Mouse (Mus musculus) intestine, embryonic 14.5 days (tissue): ENCODE data around the gene Lamb1. TPM values are rescaled to one million over a fixed set of nuclear protein-coding genes. Genes with fewer than 3 reads are reported as not detected.
A peak's percentile ranks its signal among the peaks of the same experiment; 100 is the strongest.

Source experiments
- ATAC-seq: fragments of 200-750 bp; cut with Nextera tagmentation; replicated peaks from 2 replicates; pipeline ENCODE4 v1.8.0; 2017; ENCODE audit warnings: low read depth, moderate number of reproducible peaks, moderate TSS enrichment, moderate library complexity; ENCODE audit not compliant: low FRiP score, low TSS enrichment
- DNase-seq: peaks from one replicate; pipeline ENCODE4 v3.0.0-alpha.2; 2018; ENCODE audit warnings: low spot score
- H3K27ac ChIP-seq: fragments of 300-500 bp; sonication (generic); 2 replicates; pipeline ENCODE4 v1.5.1; 2014; ENCODE audit warnings: low read depth, mild to moderate bottlenecking, control low read depth
- H3K27me3 ChIP-seq: fragments of 300-500 bp; sonication (generic); replicated peaks from 2 replicates; pipeline ENCODE4 v1.6.1; 2014; ENCODE audit warnings: low read length, control low read depth; ENCODE audit not compliant: control insufficient read depth, insufficient read depth
- H3K36me3 ChIP-seq: fragments of 300-500 bp; sonication (generic); 2 replicates; pipeline ENCODE4 v1.6.1; 2014; ENCODE audit warnings: low read length, control low read depth; ENCODE audit not compliant: control insufficient read depth, insufficient read depth
- H3K4me1 ChIP-seq: fragments of 300-500 bp; sonication (generic); replicated peaks from 2 replicates; pipeline ENCODE4 v1.6.1; 2014; ENCODE audit warnings: low read length, control low read depth, mixed read lengths; ENCODE audit not compliant: control insufficient read depth, insufficient read depth
- H3K4me2 ChIP-seq: fragments of 300-500 bp; sonication (generic); 2 replicates; pipeline ENCODE4 v1.6.1; 2014; ENCODE audit warnings: low read length
- H3K4me3 ChIP-seq: fragments of 300-500 bp; sonication (generic); 2 replicates; pipeline ENCODE4 v1.5.1; 2014; ENCODE audit warnings: low read depth, low read length, control low read depth, mixed read lengths
- H3K9ac ChIP-seq: fragments of 300-500 bp; sonication (generic); 2 replicates; pipeline ENCODE4 v1.6.1; 2014; ENCODE audit warnings: mild to moderate bottlenecking, low read length
- H3K9me3 ChIP-seq: fragments of 300-500 bp; sonication (generic); 2 replicates; pipeline ENCODE4 v1.6.1; 2016; ENCODE audit warnings: low read length, control low read depth; ENCODE audit not compliant: control insufficient read depth
- WGBS: fragments of 180-500 bp; shearing (Covaris S2); extraction: QIAGEN DNeasy Blood & Tissue Kit; methylation state at CpG from one replicate; pipeline ENCODE4 v1.1.7; 2014; 5-methylcytosine and 5-hydroxymethylcytosine counted together
- polyA plus RNA-seq: library from polyadenylated mRNA; unstranded; fragments of >200 nt; fragmentation: Nextera tagmentation; extraction: Ambion mirVana; gene quantifications from 2 replicates; pipeline ENCODE4 v1.2.1, GENCODE M21; 2014

Gene Lamb1
- polyA plus RNA-seq, 1 experiment from 2014 or later, result 96.3 TPM

DNA sequence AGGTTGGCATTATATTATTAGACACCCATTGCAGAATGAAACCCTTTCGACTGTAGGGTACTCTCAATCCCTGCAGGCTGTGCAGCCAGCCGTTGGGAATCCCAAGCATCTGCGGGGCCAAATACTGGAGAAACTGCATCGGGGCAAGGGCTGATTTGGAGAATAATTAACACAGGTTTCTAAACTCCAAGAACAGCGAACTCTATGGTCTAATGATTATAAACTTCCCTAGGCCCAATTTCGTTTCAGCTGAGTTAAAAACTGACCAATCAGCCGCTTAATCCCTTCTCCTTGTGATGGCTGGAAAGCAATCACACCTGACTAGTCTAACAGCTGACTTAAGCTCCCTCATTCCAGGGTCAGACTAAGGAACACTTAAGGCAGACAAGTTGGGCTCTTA is 1.1 kb upstream of the Lamb1 start:
- 36% methylated on average over 7 of the region's 7 CpGs for WGBS

DNA sequence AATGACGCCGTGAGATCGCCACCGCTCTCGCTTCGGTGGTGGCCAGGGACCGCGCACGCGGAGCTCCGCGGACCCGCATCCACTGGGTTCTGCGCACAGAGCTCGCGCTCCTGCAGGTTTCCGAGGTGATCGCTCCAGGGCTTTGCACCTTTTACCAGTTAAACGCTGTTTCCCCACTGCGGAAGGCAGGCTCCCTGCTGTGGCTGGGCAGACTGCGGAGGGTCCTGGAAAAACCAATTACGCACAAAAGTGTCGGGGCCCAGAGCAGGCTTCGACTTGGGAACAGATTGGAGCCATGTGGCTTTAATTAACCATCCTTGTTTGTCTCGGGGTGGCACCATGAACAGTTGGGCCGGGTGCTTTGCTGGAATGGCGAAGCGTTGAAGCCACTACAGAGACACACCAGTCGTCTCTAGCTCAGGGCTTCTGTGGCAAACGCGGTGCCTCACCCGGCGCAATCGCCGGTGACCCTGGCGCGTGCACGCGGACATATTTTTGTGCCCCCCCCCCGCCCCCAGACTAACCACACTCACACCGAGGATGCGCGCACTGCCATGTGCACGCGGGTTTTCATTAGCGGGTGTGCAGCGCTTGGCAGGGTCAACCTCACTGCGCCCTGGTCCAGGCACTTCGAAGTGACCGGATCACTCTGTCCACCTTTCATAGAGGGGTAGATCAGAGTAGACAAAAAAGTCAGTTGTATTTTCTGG is 843 bp downstream of the Lamb1 start:
- peaks cover 55% of the 10 kb centered on the region for H3K4me1 ChIP-seq
- H3K9ac ChIP-seq, result peak overlapping the region; percentile 72
- under 1% methylated on average over 50 of the region's 50 CpGs for WGBS
- DNase-seq (peak; percentile 76), ATAC-seq (peak; percentile 24)
- peak overlapping the region; percentile 84 for H3K4me3 ChIP-seq
- peak overlapping the region; percentile 59 for H3K4me2 ChIP-seq
- no peaks in the 10 kb centered on the region for H3K9me3 ChIP-seq
- H3K36me3 ChIP-seq, result peaks cover 34% of the 10 kb centered on the region
- H3K27ac ChIP-seq, result peak overlapping the region; percentile 89
- H3K27me3 ChIP-seq, result no peaks in the 10 kb centered on the region

More for the DNA sequence above, 1.1 kb upstream of the Lamb1 start:
- H3K4me1 ChIP-seq, result peaks cover 37% of the 10 kb centered on the region
- ATAC-seq (no peak), DNase-seq (no peak)
- peaks cover 15% of the 10 kb centered on the region for H3K36me3 ChIP-seq
- no peak overlapping the region for H3K4me3 ChIP-seq
- no peaks in the 10 kb centered on the region for H3K27me3 ChIP-seq
- H3K27ac ChIP-seq, result no peak overlapping the region
- H3K9ac ChIP-seq, result no peak overlapping the region
- H3K4me2 ChIP-seq, result peak overlapping the region; percentile 59
- no peaks in the 10 kb centered on the region for H3K9me3 ChIP-seq

DNA sequence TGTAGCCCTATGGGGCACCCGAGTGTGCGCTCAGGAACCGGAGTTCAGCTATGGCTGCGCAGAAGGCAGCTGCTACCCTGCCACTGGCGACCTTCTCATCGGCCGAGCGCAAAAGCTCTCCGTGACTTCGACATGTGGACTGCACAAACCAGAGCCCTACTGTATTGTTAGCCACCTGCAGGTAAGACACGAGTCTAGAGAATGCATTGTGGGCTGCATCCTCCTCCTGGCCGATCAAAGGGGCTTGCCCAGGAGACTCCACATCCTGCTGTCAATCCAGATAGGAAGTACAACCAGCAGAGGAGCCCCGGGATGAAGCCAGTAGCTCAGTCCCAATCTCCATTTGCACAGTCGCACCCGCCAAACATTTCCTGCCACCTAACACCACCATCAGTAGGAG is 1.7 kb downstream of the Lamb1 start:
- peaks cover 61% of the 10 kb centered on the region for H3K4me1 ChIP-seq
- ATAC-seq, result no peak
- H3K27me3 ChIP-seq, result no peaks in the 10 kb centered on the region

GRCm38 (mm10) chr12:31267363-31267762 is 2.3 kb downstream of the Lamb1 start:
- Histone ChIP-seq H3K4me1 (peaks cover 65% of the 10 kb centered on the region), H3K4me3 (peak overlapping the region; percentile 84), H3K36me3 (peaks cover 44% of the 10 kb centered on the region), H3K27me3 (no peaks in the 10 kb centered on the region), H3K9ac (peak overlapping the region; percentile 72), H3K27ac (peak overlapping the region; percentile 36; the same call in 1 of the 2 replicates), H3K4me2 (peak overlapping the region; percentile 59), H3K9me3 (no peaks in the 10 kb centered on the region)
- 25% methylated on average over 4 of the region's 4 CpGs for WGBS
- DNase-seq, result no peak
- ATAC-seq, result no peak

More for the DNA sequence above, 1.7 kb downstream of the Lamb1 start:
- H3K9ac ChIP-seq, result peak overlapping the region; percentile 72
- peak; percentile 73 for DNase-seq
- H3K36me3 ChIP-seq, result peaks cover 37% of the 10 kb centered on the region
- WGBS, result 5% methylated on average over 15 of the region's 15 CpGs
- H3K4me3 ChIP-seq, result peak overlapping the region; percentile 84
- H3K27ac ChIP-seq, result peak overlapping the region; percentile 89
- no peaks in the 10 kb centered on the region for H3K9me3 ChIP-seq
- H3K4me2 ChIP-seq, result peak overlapping the region; percentile 59

DNA sequence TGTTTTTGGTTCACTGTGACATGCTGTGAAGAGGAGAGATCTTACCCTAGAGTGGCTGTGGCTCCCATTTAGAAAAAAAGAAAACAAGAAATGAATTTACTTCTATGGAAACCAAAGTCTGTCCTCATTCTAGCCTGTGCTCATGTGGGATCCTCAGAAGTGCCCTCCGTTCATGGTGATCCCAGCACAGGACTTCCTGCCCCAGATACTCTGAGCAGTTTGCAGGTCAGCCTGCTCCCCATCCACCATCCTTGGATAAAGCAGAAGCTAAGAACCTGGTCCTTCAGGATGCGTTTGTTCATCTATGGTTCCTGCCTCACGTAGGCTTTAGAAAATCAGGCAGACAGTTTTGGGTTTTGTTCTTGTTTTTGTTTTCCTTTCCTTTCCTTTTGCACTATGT is 3.3 kb downstream of the Lamb1 start:
- no peaks in the 10 kb centered on the region for H3K9me3 ChIP-seq
- peak overlapping the region; percentile 6 for H3K9ac ChIP-seq
- peak overlapping the region; percentile 40; the same call in 1 of the 2 replicates for H3K27ac ChIP-seq
- no peaks in the 10 kb centered on the region for H3K27me3 ChIP-seq
- WGBS, result 68% methylated on average over 3 of the region's 3 CpGs
- H3K4me1 ChIP-seq, result peaks cover 59% of the 10 kb centered on the region
- no peak for DNase-seq
- H3K4me2 ChIP-seq, result peak overlapping the region; percentile 59
- H3K4me3 ChIP-seq, result peak overlapping the region; percentile 84
- H3K36me3 ChIP-seq, result peaks cover 54% of the 10 kb centered on the region
- ATAC-seq, result no peak

DNA sequence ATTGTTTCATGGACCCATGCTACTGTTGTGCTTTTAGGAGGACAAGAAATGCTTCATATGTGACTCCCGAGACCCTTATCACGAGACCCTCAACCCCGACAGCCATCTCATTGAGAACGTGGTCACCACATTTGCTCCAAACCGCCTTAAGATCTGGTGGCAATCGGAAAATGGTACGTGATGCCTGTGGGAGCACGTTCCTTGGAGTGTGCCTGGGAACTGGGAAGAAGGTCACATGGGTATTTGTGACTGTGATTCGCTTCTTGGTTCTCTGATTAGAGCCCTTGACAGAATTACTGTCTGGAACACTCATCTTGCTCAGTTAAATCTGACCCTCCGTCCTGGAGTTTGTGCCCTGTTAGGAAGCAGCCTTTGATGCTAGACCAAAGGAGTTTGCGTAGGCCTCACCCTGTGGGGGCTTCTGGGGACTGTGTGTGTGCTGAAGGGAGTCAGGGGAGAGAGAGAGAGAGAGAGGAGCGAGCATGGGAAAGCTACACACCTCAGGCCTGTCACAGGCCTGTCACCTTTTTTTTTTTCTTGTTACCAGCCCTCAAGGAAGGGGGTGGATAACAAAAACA is 4.1 kb downstream of the Lamb1 start:
- 0 out of 2 replicates have a peak overlapping the region, but pooled peaks have one; percentile 84 for H3K4me3 ChIP-seq

GRCm38 (mm10) chr12:31270361-31270760 is 5.3 kb downstream of the Lamb1 start:
- DNase-seq (no peak), ATAC-seq (no peak)
- H3K4me1 ChIP-seq, result peaks cover 57% of the 10 kb centered on the region
- H3K9ac ChIP-seq, result no peak overlapping the region
- no peaks in the 10 kb centered on the region for H3K9me3 ChIP-seq
- peak overlapping the region; percentile 15; the same call in 1 of the 2 replicates for H3K4me3 ChIP-seq
- H3K27ac ChIP-seq, result peak overlapping the region; percentile 77; the same call in 1 of the 2 replicates
- H3K27me3 ChIP-seq, result no peaks in the 10 kb centered on the region
- peaks cover 73% of the 10 kb centered on the region for H3K36me3 ChIP-seq
- H3K4me2 ChIP-seq, result peak overlapping the region; percentile 37
- WGBS, result 67% methylated on average over 10 of the region's 10 CpGs

More for the DNA sequence above, 4.1 kb downstream of the Lamb1 start:
- no peak for ATAC-seq
- H3K4me2 ChIP-seq, result peak overlapping the region; percentile 59
- H3K27me3 ChIP-seq, result no peaks in the 10 kb centered on the region
- no peak overlapping the region; the same call in none of the 2 replicates for H3K9ac ChIP-seq
- DNase-seq, result no peak
- 0 out of 2 replicates have a peak overlapping the region, but pooled peaks have one; percentile 18 for H3K27ac ChIP-seq
- 67% methylated on average over 12 of the region's 12 CpGs for WGBS
- H3K9me3 ChIP-seq, result no peaks in the 10 kb centered on the region
- H3K4me1 ChIP-seq, result peaks cover 56% of the 10 kb centered on the region
- H3K36me3 ChIP-seq, result peaks cover 62% of the 10 kb centered on the region

- no peak for ATAC-seq
- DNase-seq, result no peak
- no peaks in the 10 kb centered on the region for H3K9me3 ChIP-seq
- H3K4me2 ChIP-seq, result peak overlapping the region; percentile 37
- WGBS, result 31% methylated on average over 5 of the region's 5 CpGs
- H3K27me3 ChIP-seq, result no peaks in the 10 kb centered on the region
- H3K27ac ChIP-seq, result peak overlapping the region; percentile 77
- H3K4me1 ChIP-seq, result peaks cover 61% of the 10 kb centered on the region
- no peak overlapping the region for H3K9ac ChIP-seq
- peaks cover 77% of the 10 kb centered on the region for H3K36me3 ChIP-seq
- peak overlapping the region; percentile 15 for H3K4me3 ChIP-seq
Observed at GRCm38 (mm10) chr12:31270776-31271175, 5.7 kb downstream of the Lamb1 start.
